Mouse (Mus musculus) forebrain, embryonic 16.5 days (tissue): ENCODE results near the gene Llgl2. TPM values are rescaled to one million over a fixed set of nuclear protein-coding genes. Genes with fewer than 3 reads are reported as not detected.

Source experiments
- ATAC-seq: fragments of 200-750 bp; cut with Nextera tagmentation; 2 replicates; pipeline ENCODE4 v1.8.0; 2017; ENCODE audit warnings: mild to moderate bottlenecking, moderate library complexity
- H3K27ac ChIP-seq: fragments of 300-500 bp; sonication (generic); 2 replicates; pipeline ENCODE4 v1.5.1; 2014; ENCODE audit warnings: low read length, control low read depth
- H3K27me3 ChIP-seq: fragments of 300-500 bp; sonication (generic); replicated peaks from 2 replicates; pipeline ENCODE4 v1.6.1; 2014; ENCODE audit warnings: low read length; ENCODE audit not compliant: control insufficient read depth, insufficient read depth
- H3K36me3 ChIP-seq: fragments of 300-500 bp; sonication (generic); 2 replicates; pipeline ENCODE4 v1.6.1; 2014; ENCODE audit not compliant: control insufficient read depth, insufficient read depth
- H3K4me1 ChIP-seq: fragments of 300-500 bp; sonication (generic); replicated peaks from 2 replicates; pipeline ENCODE4 v1.6.1; 2014; ENCODE audit warnings: low read length; ENCODE audit not compliant: control insufficient read depth, insufficient read depth
- H3K4me2 ChIP-seq: fragments of 300-500 bp; sonication (generic); 2 replicates; pipeline ENCODE4 v1.6.1; 2014; ENCODE audit warnings: mild to moderate bottlenecking, low read length, control low read depth
- H3K4me3 ChIP-seq: fragments of 300-500 bp; sonication (generic); replicated peaks from 2 replicates; pipeline ENCODE4 v1.5.1; 2014; ENCODE audit warnings: mild to moderate bottlenecking, low read length, control low read depth
- H3K9ac ChIP-seq: fragments of 300-500 bp; sonication (generic); replicated peaks from 2 replicates; pipeline ENCODE4 v1.6.1; 2014; ENCODE audit warnings: low read depth, low read length, control low read depth
- H3K9me3 ChIP-seq: fragments of 300-500 bp; sonication (generic); 2 replicates; pipeline ENCODE4 v1.6.1; 2016; ENCODE audit warnings: low read length; ENCODE audit not compliant: control insufficient read depth
- WGBS: fragments of 180-500 bp; shearing (Covaris S2); extraction: QIAGEN DNeasy Blood & Tissue Kit; methylation state at CpG from one replicate; pipeline ENCODE4 v1.1.7; 2014; 5-methylcytosine and 5-hydroxymethylcytosine counted together
- polyA plus RNA-seq: library from polyadenylated mRNA; unstranded; fragments of >200 nt; fragmentation: Nextera tagmentation; extraction: Ambion mirVana; gene quantifications from 2 replicates; pipeline ENCODE4 v1.2.1, GENCODE M21; 2015

Gene Llgl2
- polyA plus RNA-seq, 1 experiment from 2014 or later = 1.3 TPM

DNA sequence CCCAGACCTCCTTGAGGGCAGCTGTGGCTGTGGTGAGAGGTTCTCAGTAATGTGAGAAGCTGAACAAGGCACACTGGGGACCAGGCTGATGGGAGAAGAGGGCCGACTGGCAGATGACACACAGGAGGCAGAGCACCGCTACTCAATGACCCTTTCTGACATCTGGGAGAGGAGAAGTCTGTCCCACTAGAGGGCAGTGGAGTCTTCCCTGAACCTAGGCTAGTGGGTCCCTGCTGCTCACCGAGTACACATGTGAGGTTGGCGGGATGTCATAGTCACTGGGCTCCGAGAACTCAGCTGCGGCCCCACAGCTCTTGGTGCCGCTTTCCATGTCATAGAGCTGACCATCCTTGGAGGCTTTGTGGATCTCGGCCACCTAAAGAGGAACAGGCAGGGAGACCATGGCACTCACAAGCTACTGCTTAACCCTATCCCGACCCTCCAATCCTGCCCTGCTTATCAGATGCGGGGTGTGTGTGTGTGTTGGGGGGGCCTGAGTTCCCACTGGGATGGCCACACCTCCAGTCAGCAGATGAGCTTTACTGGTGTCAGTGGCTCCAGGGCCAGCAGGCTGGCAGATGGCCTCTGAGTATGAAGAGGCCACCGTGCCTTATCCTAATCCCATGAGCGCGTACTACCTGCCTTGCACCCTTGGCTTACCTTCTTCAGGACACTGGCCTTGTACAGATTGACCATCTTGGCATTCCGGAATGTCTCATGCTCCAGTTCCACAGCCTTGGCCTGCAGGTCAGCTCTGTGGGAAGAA lies 71.1 kb downstream of the Llgl2 start:
- H3K4me1 ChIP-seq = no peaks in the 10 kb centered on the region
- H3K36me3 ChIP-seq = peaks cover 3% of the 10 kb centered on the region; the same call in 1 of the 2 replicates
- 80% methylated on average over 14 of the region's 14 CpGs for WGBS
- H3K4me3 ChIP-seq = no peak overlapping the region
- H3K9ac ChIP-seq = no peak overlapping the region
- no peak for ATAC-seq
- H3K4me2 ChIP-seq = no peak overlapping the region
- no peaks in the 10 kb centered on the region for H3K9me3 ChIP-seq
- no peaks in the 10 kb centered on the region for H3K27me3 ChIP-seq
- no peak overlapping the region for H3K27ac ChIP-seq

GRCm38 (mm10) chr11:115898446-115898845 lies 74.6 kb downstream of the Llgl2 start:
- Histone ChIP-seq H3K9me3 (no peaks in the 10 kb centered on the region), H3K27ac (no peak overlapping the region), H3K27me3 (no peaks in the 10 kb centered on the region), H3K4me1 (no peaks in the 10 kb centered on the region), H3K4me2 (no peak overlapping the region), H3K4me3 (no peak overlapping the region), H3K36me3 (peaks cover 3% of the 10 kb centered on the region; the same call in 1 of the 2 replicates), H3K9ac (no peak overlapping the region)
- no peak for ATAC-seq
- 95% methylated on average over 7 of the region's 7 CpGs for WGBS

- Histone ChIP-seq H3K4me1 (no peaks in the 10 kb centered on the region), H3K4me2 (no peak overlapping the region), H3K9me3 (no peaks in the 10 kb centered on the region), H3K9ac (no peak overlapping the region), H3K4me3 (no peak overlapping the region), H3K36me3 (0 out of 2 replicates have a peak, but pooled peaks cover 3% of the 10 kb centered on the region), H3K27me3 (no peaks in the 10 kb centered on the region), H3K27ac (no peak overlapping the region)
- 13% methylated on average over 4 of the region's 4 CpGs for WGBS
- ATAC-seq = no peak
These were observed 75.0 kb downstream of the Llgl2 start for GRCm38 (mm10) chr11:115898886-115899285.

- Histone ChIP-seq H3K9ac (no peak within 1 kb of the TSS), H3K36me3 (0 out of 2 replicates have a peak, but pooled peaks cover 3% of the 10 kb centered on the region), H3K27ac (no peak within 1 kb of the TSS), H3K27me3 (no peaks in the 10 kb centered on the region), H3K4me2 (no peak within 1 kb of the TSS), H3K4me1 (no peaks in the 10 kb centered on the region), H3K9me3 (no peaks in the 10 kb centered on the region), H3K4me3 (no peak within 1 kb of the TSS)
- no peak for ATAC-seq
- 38% methylated on average over 16 of the region's 16 CpGs for WGBS
These were observed 75.8 kb downstream of the Llgl2 start, which contains the start of gene Smim5 for GRCm38 (mm10) chr11:115899486-115900266. Gene Smim5 (plus strand): TSS chr11:115899966.

DNA sequence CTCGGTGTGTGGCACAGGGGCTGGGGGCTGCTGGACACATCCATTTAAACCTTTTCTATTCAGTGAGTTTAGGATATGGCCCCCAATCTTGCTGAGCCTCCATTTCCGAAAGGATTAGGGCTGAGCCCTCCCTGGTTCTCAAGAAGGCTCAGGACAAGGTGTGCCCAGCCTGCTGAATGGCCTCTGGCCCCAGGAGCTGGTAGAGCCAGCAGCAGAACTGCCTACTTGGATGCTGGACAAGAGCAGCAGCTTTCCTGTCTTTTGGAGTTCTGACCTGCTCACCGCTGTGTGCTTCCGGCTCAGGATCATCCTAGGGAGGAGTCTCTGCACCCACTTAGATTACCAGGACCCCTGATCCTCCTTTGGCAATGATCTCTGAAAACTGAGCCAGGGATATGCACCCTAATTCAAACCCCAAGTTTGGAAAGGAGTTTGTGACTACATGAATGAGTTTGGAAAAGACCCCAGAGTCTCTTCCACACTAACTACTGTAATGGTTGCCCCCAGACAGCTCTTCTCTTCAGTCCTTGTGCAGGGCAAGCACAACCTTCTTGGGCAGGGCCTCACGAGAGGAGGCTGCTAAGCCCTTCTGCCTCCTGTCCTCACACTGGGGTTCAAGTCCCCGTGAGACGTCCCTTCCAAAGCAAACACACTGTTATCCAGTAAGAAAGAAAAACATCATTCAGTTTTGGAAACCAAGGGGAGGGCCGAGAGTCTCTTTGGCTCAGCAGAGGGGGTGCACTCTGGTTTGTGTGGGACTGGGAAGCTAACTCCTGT lies 76.9 kb downstream of the Llgl2 start:
- no peak overlapping the region for H3K4me3 ChIP-seq
- H3K27me3 ChIP-seq = no peaks in the 10 kb centered on the region
- H3K9me3 ChIP-seq = no peaks in the 10 kb centered on the region
- no peak for ATAC-seq
- no peak overlapping the region for H3K9ac ChIP-seq
- no peaks in the 10 kb centered on the region for H3K36me3 ChIP-seq
- no peak overlapping the region for H3K27ac ChIP-seq
- H3K4me2 ChIP-seq = no peak overlapping the region
- 79% methylated on average over 8 of the region's 8 CpGs for WGBS
- H3K4me1 ChIP-seq = no peaks in the 10 kb centered on the region

- Histone ChIP-seq H3K4me1 (no peaks in the 10 kb centered on the region), H3K9ac (no peak overlapping the region), H3K9me3 (no peaks in the 10 kb centered on the region), H3K27ac (no peak overlapping the region), H3K36me3 (no peaks in the 10 kb centered on the region), H3K27me3 (no peaks in the 10 kb centered on the region), H3K4me3 (no peak overlapping the region), H3K4me2 (no peak overlapping the region)
- WGBS = 87% methylated on average over 9 of the region's 9 CpGs
- ATAC-seq = no peak
These were observed 77.7 kb downstream of the Llgl2 start for GRCm38 (mm10) chr11:115901338-115902161.

- 82% methylated on average over 5 of the region's 5 CpGs for WGBS
- Histone ChIP-seq H3K9ac (no peak overlapping the region), H3K36me3 (no peaks in the 10 kb centered on the region), H3K4me1 (no peaks in the 10 kb centered on the region), H3K27ac (no peak overlapping the region), H3K9me3 (no peaks in the 10 kb centered on the region), H3K27me3 (no peaks in the 10 kb centered on the region), H3K4me3 (no peak overlapping the region), H3K4me2 (no peak overlapping the region)
- no peak for ATAC-seq
These were observed 78.3 kb downstream of the Llgl2 start for GRCm38 (mm10) chr11:115902177-115902576.

DNA sequence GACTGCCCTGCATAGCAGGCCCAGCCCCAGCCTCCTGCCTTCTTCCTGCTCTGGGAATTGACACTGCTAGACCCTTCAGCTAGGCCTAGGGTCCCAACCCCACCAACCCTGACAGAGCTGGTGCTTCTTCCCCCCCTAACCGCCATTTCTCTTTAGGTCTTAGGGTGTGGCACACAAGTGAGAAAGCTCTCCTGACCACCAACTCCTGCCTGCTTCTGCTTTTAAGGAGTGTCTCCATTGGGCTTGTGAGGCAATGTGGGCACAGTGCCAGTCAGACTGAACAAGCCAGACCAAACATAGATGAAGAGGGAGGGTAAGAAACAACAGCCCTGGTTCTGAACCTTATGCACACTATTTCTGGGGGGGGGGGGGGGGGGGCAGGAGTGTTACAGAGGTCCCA lies 79.0 kb downstream of the Llgl2 start:
- no peak overlapping the region for H3K27ac ChIP-seq
- H3K4me3 ChIP-seq = no peak overlapping the region
- H3K4me1 ChIP-seq = no peaks in the 10 kb centered on the region
- H3K36me3 ChIP-seq = no peaks in the 10 kb centered on the region
- ATAC-seq = no peak
- whole genome bisulfite sequencing = 100% methylated on average over 1 of the region's 1 CpGs
- no peak overlapping the region for H3K9ac ChIP-seq
- H3K4me2 ChIP-seq = no peak overlapping the region
- H3K27me3 ChIP-seq = no peaks in the 10 kb centered on the region
- H3K9me3 ChIP-seq = no peaks in the 10 kb centered on the region
